Mouse (Mus musculus) neural tube, embryonic 11.5 days (tissue): ENCODE measurements at regions not wholly inside any gene's neighbourhood (a gene's known extent, or its start where the extent isn't known, plus 50 kb on each side); places are given as distances from the start of the nearest gene placed in this dataset.

Experiments
- ATAC-seq: fragments of 200-750 bp; cut with Nextera tagmentation; 2 replicates; pipeline ENCODE4 v1.8.0; 2017; ENCODE audit warnings: moderate number of reproducible peaks, mild to moderate bottlenecking, moderate TSS enrichment, moderate library complexity; ENCODE audit not compliant: insufficient read depth, low FRiP score, low TSS enrichment
- DNase-seq: peaks from one replicate; pipeline ENCODE4 v3.0.0-alpha.2; 2015; ENCODE audit warnings: low spot score
- H3K27ac ChIP-seq: fragments of 300-500 bp; sonication (generic); 2 replicates; pipeline ENCODE4 v1.5.1; 2014; ENCODE audit warnings: low read depth, mild to moderate bottlenecking, low read length
- H3K27me3 ChIP-seq: fragments of 300-500 bp; sonication (generic); 2 replicates; pipeline ENCODE4 v1.6.1; 2014; ENCODE audit warnings: mild to moderate bottlenecking, low read length, mixed read lengths; ENCODE audit not compliant: control insufficient read depth, insufficient read depth
- H3K36me3 ChIP-seq: fragments of 300-500 bp; sonication (generic); 2 replicates; pipeline ENCODE4 v1.6.1; 2014; ENCODE audit warnings: mild to moderate bottlenecking, low read length, moderate library complexity, mixed read lengths; ENCODE audit not compliant: control insufficient read depth, insufficient read depth
- H3K4me1 ChIP-seq: fragments of 300-500 bp; sonication (generic); 2 replicates; pipeline ENCODE4 v1.6.1; 2014; ENCODE audit warnings: low read length, mixed read lengths; ENCODE audit not compliant: control insufficient read depth, insufficient read depth
- H3K4me2 ChIP-seq: fragments of 300-500 bp; sonication (generic); 2 replicates; pipeline ENCODE4 v1.6.1; 2014; ENCODE audit warnings: low read depth, mild to moderate bottlenecking, moderate library complexity
- H3K4me3 ChIP-seq: fragments of 300-500 bp; sonication (generic); 2 replicates; pipeline ENCODE4 v1.5.1; 2014; ENCODE audit warnings: low read depth, low read length
- H3K9ac ChIP-seq: fragments of 300-500 bp; sonication (generic); 2 replicates; pipeline ENCODE4 v1.6.1; 2014; ENCODE audit warnings: mild to moderate bottlenecking, low read length
- H3K9me3 ChIP-seq: fragments of 300-500 bp; sonication (generic); 2 replicates; pipeline ENCODE4 v1.6.1; 2016; ENCODE audit warnings: low read length; ENCODE audit not compliant: control insufficient read depth
- WGBS: fragments of 180-500 bp; shearing (Covaris S2); extraction: QIAGEN DNeasy Blood & Tissue Kit; methylation state at CpG from one replicate; pipeline ENCODE4 v1.1.7; 2014; 5-methylcytosine and 5-hydroxymethylcytosine counted together

GRCm38 (mm10) chr14:56313969-56314368 is 50.9 kb upstream of the Atp12a start:
- Histone ChIP-seq H3K36me3 (no peaks in the 10 kb centered on the region), H3K27ac (no peak overlapping the region)

GRCm38 (mm10) chr14:56314459-56314858 is 50.4 kb upstream of the Atp12a start:
- no peak overlapping the region for H3K27ac ChIP-seq
- whole genome bisulfite sequencing = 31% methylated on average over 7 of the region's 7 CpGs
- ATAC-seq = no peak
- peak; percentile 24 for DNase-seq
- H3K9me3 ChIP-seq = no peaks in the 10 kb centered on the region
- H3K4me1 ChIP-seq = no peaks in the 10 kb centered on the region
- H3K27me3 ChIP-seq = no peaks in the 10 kb centered on the region
- H3K4me3 ChIP-seq = no peak overlapping the region
- H3K4me2 ChIP-seq = no peak overlapping the region
- no peaks in the 10 kb centered on the region for H3K36me3 ChIP-seq
- H3K9ac ChIP-seq = no peak overlapping the region

More at GRCm38 (mm10) chr14:56313969-56314368, 50.9 kb upstream of the Atp12a start:
- ATAC-seq (no peak), DNase-seq (no peak)
- 77% methylated on average over 9 of the region's 9 CpGs for WGBS
- no peaks in the 10 kb centered on the region for H3K9me3 ChIP-seq
- no peak overlapping the region for H3K9ac ChIP-seq
- H3K4me3 ChIP-seq = no peak overlapping the region
- no peak overlapping the region for H3K4me2 ChIP-seq
- H3K4me1 ChIP-seq = no peaks in the 10 kb centered on the region
- no peaks in the 10 kb centered on the region for H3K27me3 ChIP-seq
